Mouse (Mus musculus): ENCODE data around the gene Nyap2.

Gene Nyap2
- long read RNA-seq, experiment 1 = 0 reads
- long read RNA-seq, experiment 2 = 0 reads

GRCm38 (mm10) chr1:81076831-81077664 is at the start of gene Nyap2:
Gene Nyap2 (plus strand): TSS chr1:81076950.
- intact Hi-C loops (cut with DNase I) = no loop called here

- intact Hi-C loops (cut with DNase I) = no loop called here
Measured at GRCm38 (mm10) chr1:81042907-81043868, 33.6 kb upstream of the Nyap2 start.

- intact Hi-C loops (cut with DNase I) = no loop called here
Measured at GRCm38 (mm10) chr1:81058340-81058739, 18.4 kb upstream of the Nyap2 start.

GRCm38 (mm10) chr1:81058835-81059234 is 17.9 kb upstream of the Nyap2 start:
- intact Hi-C loops (cut with DNase I) = no loop called here

DNA sequence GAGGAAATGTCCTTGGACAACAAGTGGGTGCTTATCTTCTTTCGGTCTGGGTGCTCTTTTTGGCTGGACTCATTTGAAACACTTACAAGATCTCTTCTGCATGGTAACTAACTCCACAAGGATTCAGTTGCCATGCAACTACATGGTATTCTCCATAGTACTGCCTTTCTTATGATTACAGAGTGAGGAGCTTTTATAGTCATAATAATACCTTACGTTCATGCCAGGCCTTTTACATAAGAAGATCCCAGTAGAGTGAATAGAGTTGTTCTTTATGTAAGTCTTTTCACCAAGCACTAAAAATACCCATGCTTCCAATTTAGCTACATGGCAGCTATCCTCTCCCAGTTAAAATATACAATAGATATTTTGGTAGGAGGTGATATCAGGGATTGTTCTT is 13.9 kb upstream of the Nyap2 start:
- intact Hi-C loops (cut with DNase I) = no loop called here

DNA sequence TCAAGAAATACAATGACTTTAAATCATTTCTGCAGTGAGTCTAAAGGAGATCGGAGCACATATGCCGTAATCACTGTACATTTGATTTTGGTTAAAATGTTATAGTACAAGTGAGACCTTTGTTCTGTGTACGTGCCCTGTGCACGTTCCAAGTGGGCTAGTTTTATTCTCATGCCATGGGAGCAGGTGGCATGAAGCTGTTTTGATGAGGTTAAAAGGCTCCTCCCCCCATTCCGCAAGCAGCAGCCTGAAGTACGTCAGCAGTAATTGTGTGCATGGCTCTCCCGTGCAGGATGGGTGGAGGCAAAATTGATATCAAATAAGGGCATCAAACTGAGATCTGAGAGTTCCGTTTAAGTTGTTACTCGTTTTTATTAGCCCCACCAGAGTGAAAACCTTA is 491 bp upstream of the Nyap2 start:
- intact Hi-C loops (cut with DNase I) = no loop called here

- intact Hi-C loops (cut with DNase I) = no loop called here
Measured at GRCm38 (mm10) chr1:81077665-81078314, 1.0 kb downstream of the Nyap2 start.

- intact Hi-C loops (cut with DNase I) = no loop called here
Measured at GRCm38 (mm10) chr1:81087485-81087884, 10.7 kb downstream of the Nyap2 start.

DNA sequence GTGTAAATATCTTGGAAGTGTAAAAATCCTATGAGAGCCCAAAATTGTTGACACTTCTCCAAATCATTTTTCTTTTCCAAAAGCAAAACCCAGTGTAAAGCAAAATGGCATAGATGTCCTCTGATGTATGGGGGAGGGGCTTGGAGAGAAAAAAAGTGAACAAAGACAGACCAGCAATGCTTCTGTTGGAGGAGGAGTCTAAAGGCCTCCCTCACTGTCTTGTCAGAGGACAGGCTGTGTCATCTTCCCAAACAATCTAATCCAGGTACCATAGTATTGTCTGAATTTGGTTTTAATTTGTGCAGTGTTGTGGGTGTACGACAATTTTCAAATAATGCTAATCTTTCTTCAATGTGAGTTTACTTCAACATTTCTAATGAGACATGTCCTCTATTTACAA is 13.7 kb downstream of the Nyap2 start:
- intact Hi-C loops (cut with DNase I) = no loop called here

- intact Hi-C loops (cut with DNase I) = no loop called here
Measured at GRCm38 (mm10) chr1:81090979-81091378, 14.2 kb downstream of the Nyap2 start.

DNA sequence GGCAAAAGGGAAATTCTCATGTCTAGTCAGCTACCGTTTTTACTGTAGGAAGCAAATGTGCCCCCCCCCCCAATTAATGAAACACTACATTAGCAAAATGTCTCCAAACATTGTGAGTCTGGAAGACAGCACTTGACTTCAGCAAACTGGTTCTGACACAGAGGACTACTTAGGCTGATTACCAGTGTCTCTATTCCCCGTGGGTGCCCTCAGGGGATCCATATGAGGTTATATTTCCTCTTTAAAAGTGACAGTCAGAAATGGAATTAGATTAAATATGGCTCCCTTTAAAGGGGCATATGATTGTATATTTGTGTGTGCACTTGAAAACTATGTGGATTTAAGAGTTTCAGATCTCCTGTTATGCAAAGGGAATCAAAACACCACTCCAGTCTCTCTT is 15.3 kb downstream of the Nyap2 start:
- intact Hi-C loops (cut with DNase I) = no loop called here

DNA sequence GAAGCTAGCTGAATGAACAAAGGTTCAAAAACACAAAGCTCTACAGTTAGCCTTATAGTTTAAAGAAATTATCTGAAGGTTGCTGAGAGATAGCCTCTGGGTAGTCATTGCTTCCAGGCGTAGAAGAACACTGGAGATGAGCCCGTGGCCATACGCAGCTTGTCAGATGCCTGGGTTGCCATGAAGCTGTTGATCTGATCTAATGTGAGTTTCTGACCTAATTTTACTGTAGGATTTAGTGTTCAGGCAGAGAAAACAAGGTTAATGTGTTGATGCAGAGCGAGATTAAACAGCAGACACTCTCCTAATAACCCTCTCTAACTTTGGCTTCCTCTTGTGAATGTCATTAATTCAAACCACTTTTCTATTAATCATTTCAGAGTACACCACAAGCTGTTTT is 16.1 kb downstream of the Nyap2 start:
- intact Hi-C loops (cut with DNase I) = no loop called here

DNA sequence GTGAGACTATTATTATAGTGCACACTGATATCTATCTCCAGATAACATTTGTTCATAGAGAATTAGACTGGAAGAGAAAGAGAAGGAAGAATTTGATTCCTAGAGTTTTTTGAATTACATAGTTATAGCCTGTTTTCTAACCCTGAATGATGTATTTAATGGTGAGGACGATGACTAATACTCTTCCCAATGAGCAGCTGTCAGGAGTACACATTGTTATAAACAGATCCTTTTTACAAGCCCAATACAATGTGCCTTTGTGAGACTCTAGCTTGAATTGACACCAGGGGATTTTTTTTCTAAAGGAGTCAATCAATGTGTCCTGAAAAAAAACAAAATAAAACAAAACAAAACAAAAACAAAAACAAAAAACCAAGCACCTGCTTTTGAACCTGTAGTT is 22.2 kb downstream of the Nyap2 start:
- intact Hi-C loops (cut with DNase I) = no loop called here

GRCm38 (mm10) chr1:81101749-81102148 is 25.0 kb downstream of the Nyap2 start:
- intact Hi-C loops (cut with DNase I) = no loop called here

DNA sequence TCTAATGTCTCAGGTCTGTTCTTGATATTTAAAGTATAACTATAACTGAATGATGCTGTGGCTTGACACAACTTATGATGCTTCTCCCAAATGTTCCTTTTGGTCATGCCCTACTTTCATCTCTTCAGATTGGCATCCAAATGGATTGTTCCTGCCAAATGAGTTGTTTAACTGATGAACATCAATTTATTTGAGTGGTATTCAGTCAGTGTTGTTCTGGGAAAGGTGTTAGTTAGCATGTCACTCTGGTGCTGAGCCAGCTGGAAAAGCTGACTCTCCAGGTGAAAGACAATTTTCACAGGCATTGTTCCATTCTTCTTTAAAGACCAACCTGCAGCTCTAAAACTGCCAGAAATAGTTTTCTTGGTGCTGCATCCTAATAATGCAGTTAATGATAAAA is 43.0 kb downstream of the Nyap2 start:
- intact Hi-C loops (cut with DNase I) = no loop called here

DNA sequence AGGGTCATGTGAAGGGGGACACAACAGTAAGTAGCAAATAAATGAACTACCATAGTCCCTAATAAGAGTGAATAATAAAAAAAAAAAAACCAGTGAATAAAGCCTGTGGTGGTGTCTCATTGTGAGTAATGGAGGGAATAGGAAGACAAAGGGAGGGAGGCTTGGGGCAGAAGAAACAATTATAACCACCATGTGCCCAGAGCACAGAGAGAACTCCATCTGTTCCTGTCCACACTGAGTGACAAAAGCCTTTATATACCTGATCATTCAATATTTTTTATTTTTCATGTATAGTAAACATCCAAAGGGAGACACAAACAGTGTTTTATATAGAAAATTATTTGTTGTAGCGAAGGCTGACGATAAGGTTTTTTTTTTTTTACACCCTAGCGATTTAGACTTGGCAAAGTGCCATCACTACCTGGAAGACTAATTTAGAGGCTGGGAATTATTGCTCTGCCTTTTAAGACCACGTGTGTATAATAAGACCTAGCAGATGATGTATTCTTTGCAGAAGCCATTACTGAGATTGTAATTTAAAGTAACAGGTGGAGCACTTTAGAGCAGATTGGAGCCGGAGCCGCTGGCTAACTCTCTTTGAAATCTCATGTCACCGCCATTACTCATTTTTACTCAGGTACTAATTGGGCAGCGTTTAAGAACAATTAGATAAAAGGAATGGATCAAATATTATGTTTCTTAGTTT is 55.4 kb downstream of the Nyap2 start:
- intact Hi-C loops (cut with DNase I) = no loop called here

- intact Hi-C loops (cut with DNase I) = no loop called here
Measured at GRCm38 (mm10) chr1:81143855-81144254, 67.1 kb downstream of the Nyap2 start.

DNA sequence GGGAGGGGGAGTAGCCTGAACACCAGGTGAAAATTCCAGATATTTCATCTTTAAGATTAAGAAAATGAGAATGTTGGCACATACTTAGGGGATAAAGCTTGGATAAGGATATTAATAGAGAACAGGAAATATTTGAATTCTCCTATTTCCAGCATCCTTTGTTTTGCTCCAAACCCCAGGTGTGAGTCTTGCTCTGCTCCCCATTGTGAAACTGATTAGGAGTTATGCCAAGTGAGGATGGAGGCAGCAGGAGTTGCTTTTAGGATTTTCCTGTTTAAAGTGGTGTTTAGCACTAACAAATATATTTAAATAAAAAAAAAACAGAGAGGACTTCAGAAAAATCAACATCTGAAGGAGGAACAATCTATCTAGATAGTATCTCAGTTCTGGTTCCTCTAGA is 68.8 kb downstream of the Nyap2 start:
- intact Hi-C loops (cut with DNase I) = no loop called here

- intact Hi-C loops (cut with DNase I) = no loop called here
Measured at GRCm38 (mm10) chr1:81169245-81169644, 92.5 kb downstream of the Nyap2 start.

DNA sequence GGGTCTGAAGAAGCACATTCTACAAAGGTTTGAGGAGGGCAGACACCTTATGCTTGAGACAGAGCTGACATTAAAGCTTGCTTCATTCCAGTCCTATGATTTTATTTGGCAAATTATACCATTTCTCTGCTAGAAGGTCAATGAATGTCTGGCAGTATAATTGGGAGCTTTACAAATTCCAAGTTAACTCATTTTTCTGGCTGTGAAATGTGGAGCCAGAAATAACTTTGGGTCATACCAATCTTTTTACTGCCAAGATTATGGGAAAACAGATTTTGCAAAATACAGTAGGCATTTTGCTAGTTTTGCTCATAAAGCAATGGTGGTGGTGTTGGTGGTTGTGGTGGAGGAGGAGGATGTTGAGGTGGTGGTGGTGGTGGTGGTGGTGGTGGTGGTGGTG is 96.0 kb downstream of the Nyap2 start:
- intact Hi-C loops (cut with DNase I) = no loop called here

- intact Hi-C loops (cut with DNase I) = no loop called here
Measured at GRCm38 (mm10) chr1:81173303-81173702, 96.6 kb downstream of the Nyap2 start.

Data from adrenal gland (tissue).